ENCODE assay signal across 31 mouse cellular contexts in genomic region chr5:30187687-30188485, GRCm38 (mm10). TPM values are rescaled to one million over a fixed set of nuclear protein-coding genes. Genes with fewer than 3 reads are reported as not detected.
A peak's percentile ranks its signal among the peaks of the same experiment; 100 is the strongest.
DNase-seq lines count a peak whose midpoint lies in the region; ATAC-seq and TF ChIP-seq lines count a peak whose summit lies in the region.
"Had no signal": no experiment of that assay in that cellular context is flagged by ENCODE, and none has a peak within 500 bp of the region (broad histone marks: within the 10 kb centered on the region; RNA-seq: fewer than 3 reads in every experiment).

No protein-coding gene starts in this region.

- H3K27me3 ChIP-seq in liver, embryonic 11.5 days (replicated peaks; ENCODE audit: control insufficient read depth, insufficient read depth, low read length), result no peaks in the 10 kb centered on the region
- H3K27me3 ChIP-seq in liver, adult 2 months (ENCODE audit: control insufficient read depth, insufficient read depth, low read length), result no peaks in the 10 kb centered on the region
- H3K27me3 ChIP-seq in liver, embryonic 15.5 days, result no peaks in the 10 kb centered on the region
- H3K27me3 ChIP-seq: embryonic facial prominence, embryonic 15.5 days; forebrain, embryonic 15.5 days; heart, embryonic 15.5 days; hindbrain, embryonic 13.5 days; Patski had no signal

- no peaks in the 10 kb centered on the region for H3K79me2 ChIP-seq in liver, adult 2 months (ENCODE audit: control insufficient read depth, insufficient read depth, low read length)

- no peak overlapping the region for H3K4me2 ChIP-seq in liver, embryonic 11.5 days
- H3K4me2 ChIP-seq in liver, embryonic 15.5 days, result no peak overlapping the region
- H3K4me2 ChIP-seq: embryonic facial prominence, embryonic 15.5 days; forebrain, embryonic 15.5 days; heart, embryonic 11.5 days; heart, embryonic 15.5 days; hindbrain, embryonic 13.5 days had no signal

- no peak for ATAC-seq in liver, embryonic 11.5 days (replicated peaks; ENCODE audit: low FRiP score)
- ATAC-seq in liver, embryonic 15.5 days (ENCODE audit: insufficient read depth), result peak; percentile 72
- ATAC-seq: activated CD4-positive, CD25-positive, alpha-beta regulatory T cell, adult 4 months; CD4-positive, CD25-positive, alpha-beta regulatory T cell, adult 4 months; forebrain, embryonic 15.5 days; hindbrain, postnatal 0 days; Patski had no signal

- no peak for TF ChIP-seq CTCF in liver, adult 2 months (IDR thresholded peaks at IDR 0.05; ENCODE audit: low read depth, low read length)

- H3K4me3 ChIP-seq in liver, embryonic 11.5 days (ENCODE audit: low read depth, low read length), result no peak overlapping the region
- no peak overlapping the region for H3K4me3 ChIP-seq in liver, adult 2 months (ENCODE audit: insufficient read depth, low read depth, low read length)
- no peak overlapping the region for H3K4me3 ChIP-seq in liver, embryonic 15.5 days (replicated peaks)
- H3K4me3 ChIP-seq: embryonic facial prominence, embryonic 15.5 days; erythroblast, embryonic 14.5 days; forebrain, embryonic 15.5 days; heart, embryonic 15.5 days; hindbrain, embryonic 13.5 days had no signal

- H3K9me3 ChIP-seq in liver, embryonic 11.5 days (ENCODE audit: control insufficient read depth, low read length), result no peaks in the 10 kb centered on the region
- H3K9me3 ChIP-seq in liver, embryonic 15.5 days (replicated peaks), result no peaks in the 10 kb centered on the region
- H3K9me3 ChIP-seq: embryonic facial prominence, embryonic 15.5 days; forebrain, embryonic 15.5 days; G1E; heart, embryonic 15.5 days; hindbrain, embryonic 13.5 days had no signal

- peaks cover 11% of the 10 kb centered on the region for H3K36me3 ChIP-seq in liver, embryonic 11.5 days (ENCODE audit: control insufficient read depth, insufficient read depth, low read length)
- peaks cover 30% of the 10 kb centered on the region for H3K36me3 ChIP-seq in liver, adult 2 months (ENCODE audit: control insufficient read depth, insufficient read depth, low read length)
- peaks cover 32% of the 10 kb centered on the region for H3K36me3 ChIP-seq in liver, embryonic 15.5 days (replicated peaks)

- peak; percentile 44 for DNase-seq in liver
- DNase-seq in liver, embryonic 11.5 days (ENCODE audit: low spot score), result no peak
- peak; percentile 86 for DNase-seq in liver, adult 2 months (ENCODE audit: extremely low read depth, low read depth, low spot score)
- DNase-seq in adrenal gland, adult 8-10 months, result no peak
- no peak for DNase-seq in spleen, postnatal 36 days (ENCODE audit: low spot score in 2 of 2)
- no peak for DNase-seq in lung, postnatal 25 days (ENCODE audit: low spot score)
- DNase-seq: adrenal gland, postnatal 25 days; B cell, adult 2 months; cerebellum, adult 2 months; cerebellum, postnatal 10 days; embryo, embryonic 11 days; gastrocnemius, postnatal 36 days; heart, adult 18-20 months; heart, postnatal 14 days had no signal

- no peaks in the 10 kb centered on the region for H3K4me1 ChIP-seq in liver, embryonic 11.5 days (replicated peaks; ENCODE audit: control insufficient read depth, insufficient read depth, low read length)
- peaks cover 7% of the 10 kb centered on the region for H3K4me1 ChIP-seq in liver, adult 2 months (ENCODE audit: control insufficient read depth, insufficient read depth, low read length)
- 0 out of 2 replicates have a peak, but pooled peaks cover 3% of the 10 kb centered on the region for H3K4me1 ChIP-seq in liver, embryonic 15.5 days (replicated peaks)
- H3K4me1 ChIP-seq: embryonic facial prominence, embryonic 15.5 days; forebrain, embryonic 15.5 days; heart, embryonic 15.5 days; hindbrain, embryonic 13.5 days had no signal

- WGBS in liver, embryonic 11.5 days, result 89% methylated on average over 12 of the region's 12 CpGs
- WGBS in liver, adult 2 months, result 37% methylated on average over 12 of the region's 12 CpGs
- WGBS in liver, embryonic 15.5 days (ENCODE audit: insufficient replicate concordance), result 72% methylated on average over 12 of the region's 12 CpGs

- H3K27ac ChIP-seq in liver, embryonic 11.5 days (ENCODE audit: low read depth, low read length), result no peak overlapping the region
- H3K27ac ChIP-seq in liver, adult 2 months (replicated peaks; ENCODE audit: insufficient read depth, low read depth, low read length), result peak overlapping the region; percentile 70
- peak overlapping the region; percentile 30; the same call in 1 of the 2 replicates for H3K27ac ChIP-seq in liver, embryonic 15.5 days (replicated peaks)
- H3K27ac ChIP-seq: embryonic facial prominence, embryonic 15.5 days; forebrain, embryonic 15.5 days; heart, embryonic 15.5 days; hindbrain, embryonic 13.5 days; hindbrain, postnatal 0 days had no signal

- no peak for TF ChIP-seq POLR2A in liver, adult 2 months (IDR thresholded peaks at IDR 0.05; ENCODE audit: extremely low read depth, insufficient read depth, low read length)

- H3K9ac ChIP-seq in liver, embryonic 11.5 days (ENCODE audit: low read depth, low read length), result no peak overlapping the region
- H3K9ac ChIP-seq in liver, adult 2 months (ENCODE audit: low read depth, low read length), result no peak overlapping the region
- no peak overlapping the region for H3K9ac ChIP-seq in liver, embryonic 15.5 days
- H3K9ac ChIP-seq: embryonic facial prominence, embryonic 15.5 days; forebrain, embryonic 15.5 days; heart, embryonic 15.5 days; hindbrain, embryonic 13.5 days had no signal

RNA-seq across cellular contexts. Expression of gene Adgrf3, which starts 17.6 kb away (rescaled TPM):
- polyA plus RNA-seq in liver, embryonic 11.5 days (2014; fragmentation: Nextera tagmentation; extraction: Ambion mirVana), result not detected in 2 replicates
- not detected in 2 replicates for total RNA-seq in liver, adult 2 months (2014; rRNA removed)
- polyA plus RNA-seq in liver, adult 2 months (2012; rRNA removed), result not detected in 2 replicates
- polyA plus RNA-seq in liver, embryonic 15.5 days (2015; fragmentation: Nextera tagmentation; extraction: Ambion mirVana), result not detected in 2 replicates
- not detected for total RNA-seq in adrenal gland, adult 8-10 months (2022)
- total RNA-seq: adrenal gland, adult 18-20 months; adrenal gland, postnatal 25 days; gastrocnemius, adult 8-10 months; gastrocnemius, postnatal 36 days; hematopoietic stem cell, adult 5-6 weeks had no signal
- polyA plus RNA-seq: activated CD4-positive, CD25-positive, alpha-beta regulatory T cell, adult 4 months; CD4-positive, CD25-positive, alpha-beta regulatory T cell, adult 4 months; cerebellum, adult 2 months; embryonic facial prominence, embryonic 11.5 days; erythroblast, embryonic 14.5 days; forebrain, embryonic 11.5 days; forebrain, embryonic 15.5 days; hindbrain, embryonic 13.5 days; hindbrain, postnatal 0 days had no signal

RNA-seq across cellular contexts. Expression of gene Hadhb, which starts 32.8 kb away (rescaled TPM):
- 145 and 167 TPM in 2 replicates for polyA plus RNA-seq in liver, embryonic 11.5 days (2014; fragmentation: Nextera tagmentation; extraction: Ambion mirVana)
- 252 and 270 TPM in 2 replicates for total RNA-seq in liver, adult 2 months (2014; rRNA removed)
- 137 and 138 TPM in 2 replicates for polyA plus RNA-seq in liver, adult 2 months (2012; rRNA removed)
- polyA plus RNA-seq in liver, embryonic 15.5 days (2015; fragmentation: Nextera tagmentation; extraction: Ambion mirVana), result 140 and 154 TPM in 2 replicates
- total RNA-seq in adrenal gland, adult 8-10 months (2022), result 100 to 1,000 TPM; 412 to 817 (median 632) TPM

RNA-seq across cellular contexts. Expression of gene Hadha, which starts 32.9 kb away (rescaled TPM):
- polyA plus RNA-seq in liver, embryonic 11.5 days (2014; fragmentation: Nextera tagmentation; extraction: Ambion mirVana), result 122 and 128 TPM in 2 replicates
- total RNA-seq in liver, adult 2 months (2014; rRNA removed), result 218 and 239 TPM in 2 replicates
- 106 and 124 TPM in 2 replicates for polyA plus RNA-seq in liver, adult 2 months (2012; rRNA removed)
- polyA plus RNA-seq in liver, embryonic 15.5 days (2015; fragmentation: Nextera tagmentation; extraction: Ambion mirVana), result 101 and 105 TPM in 2 replicates
- total RNA-seq in adrenal gland, adult 8-10 months (2022), result 100 to 1,000 TPM; 363 to 446 (median 399) TPM

RNA-seq across cellular contexts. Expression of gene Selenoi, which starts 44.5 kb away (rescaled TPM):
- polyA plus RNA-seq in liver, embryonic 11.5 days (2014; fragmentation: Nextera tagmentation; extraction: Ambion mirVana), result 28.2 and 31.3 TPM in 2 replicates
- total RNA-seq in liver, adult 2 months (2014; rRNA removed), result 26.6 and 31.8 TPM in 2 replicates
- polyA plus RNA-seq in liver, adult 2 months (2012; rRNA removed), result 59.7 and 73.9 TPM in 2 replicates
- 13.3 and 14.1 TPM in 2 replicates for polyA plus RNA-seq in liver, embryonic 15.5 days (2015; fragmentation: Nextera tagmentation; extraction: Ambion mirVana)
- 10 to 100 TPM; 15.1 to 24.5 (median 20.4) TPM for total RNA-seq in adrenal gland, adult 8-10 months (2022)

Comparison
In these comparisons a context has a peak if more than half of its experiments do, and no peak if none do; other contexts are left out.
1. DNase-seq: peak in liver (single experiment) and liver, adult 2 months (single experiment); none in liver, embryonic 11.5 days (single experiment), adrenal gland, adult 8-10 months (single experiment), spleen, postnatal 36 days (0 of 2) and lung, postnatal 25 days (single experiment).